In the genomic region with DNA sequence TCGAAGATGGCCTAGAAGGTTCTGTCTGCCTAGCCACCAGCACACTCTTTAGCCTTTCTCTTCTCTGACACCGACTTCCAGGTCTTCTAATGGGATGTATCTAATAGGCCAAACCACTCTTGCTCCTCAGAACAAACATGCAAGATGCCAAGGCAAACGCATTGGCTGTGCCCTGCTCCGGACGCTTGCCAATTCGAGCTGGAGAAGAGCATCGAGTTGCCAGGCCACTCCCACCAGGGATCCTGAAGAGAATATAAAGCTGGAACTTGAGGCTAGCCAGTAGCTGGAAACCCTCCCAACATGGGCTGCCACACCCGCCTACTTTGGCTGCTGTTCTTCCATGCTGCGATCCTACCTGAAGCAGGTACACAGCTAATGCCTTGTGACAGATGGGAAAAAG, we compare ENCODE assay signal across 28 mouse cellular contexts. TPM values are rescaled to one million over a fixed set of nuclear protein-coding genes. Genes with fewer than 3 reads are reported as not detected.
DNase-seq lines count a peak whose midpoint lies in the region; ATAC-seq and TF ChIP-seq lines count a peak whose summit lies in the region.
"Had no signal": no experiment of that assay in that cellular context is flagged by ENCODE, and none has a peak within 500 bp of the region (broad histone marks: within the 10 kb centered on the region; RNA-seq: fewer than 3 reads in every experiment).

A gene (plus strand): TSS at position 282 of the 400 bp plus-strand sequence.

- H3K4me1 ChIP-seq in hindbrain, postnatal 0 days (ENCODE audit: insufficient read depth, low read length) = no peaks in the 10 kb centered on the region
- H3K4me1 ChIP-seq in hindbrain, embryonic 16.5 days (ENCODE audit: control insufficient read depth, insufficient read depth, low read depth, low read length) = no peaks in the 10 kb centered on the region
- H3K4me1 ChIP-seq: embryonic facial prominence, embryonic 12.5 days; forebrain, embryonic 12.5 days; kidney, embryonic 15.5 days; limb, embryonic 15.5 days had no signal

- H3K9ac ChIP-seq in hindbrain, postnatal 0 days (replicated peaks; ENCODE audit: low read length) = no peak within 1 kb of the TSS
- H3K9ac ChIP-seq in hindbrain, embryonic 16.5 days (ENCODE audit: low read depth, low read length) = no peak within 1 kb of the TSS
- H3K9ac ChIP-seq: embryonic facial prominence, embryonic 12.5 days; forebrain, embryonic 12.5 days; kidney, embryonic 15.5 days; limb, embryonic 15.5 days had no signal

- H3K9me3 ChIP-seq in hindbrain, postnatal 0 days (ENCODE audit: low read length) = no peaks in the 10 kb centered on the region
- H3K9me3 ChIP-seq in hindbrain, embryonic 16.5 days (ENCODE audit: control insufficient read depth, low read length) = no peaks in the 10 kb centered on the region
- H3K9me3 ChIP-seq: embryonic facial prominence, embryonic 12.5 days; forebrain, embryonic 12.5 days; kidney, embryonic 15.5 days; limb, embryonic 15.5 days had no signal

- 77% methylated on average over 9 of the region's 9 CpGs for WGBS in hindbrain, postnatal 0 days
- WGBS in hindbrain, embryonic 16.5 days = 81% methylated on average over 9 of the region's 9 CpGs

- ATAC-seq in hindbrain, postnatal 0 days = no peak
- ATAC-seq in hindbrain, embryonic 16.5 days = no peak

- no peak within 1 kb of the TSS for H3K4me2 ChIP-seq in hindbrain, postnatal 0 days (ENCODE audit: low read depth, low read length)
- H3K4me2 ChIP-seq in hindbrain, embryonic 16.5 days (ENCODE audit: low read length) = no peak within 1 kb of the TSS
- H3K4me2 ChIP-seq: embryonic facial prominence, embryonic 12.5 days; forebrain, embryonic 12.5 days; kidney, embryonic 15.5 days; limb, embryonic 15.5 days had no signal

- no peak within 1 kb of the TSS for H3K27ac ChIP-seq in hindbrain, postnatal 0 days
- no peak within 1 kb of the TSS for H3K27ac ChIP-seq in hindbrain, embryonic 16.5 days (ENCODE audit: low read depth, low read length)
- H3K27ac ChIP-seq: embryonic facial prominence, embryonic 12.5 days; forebrain, embryonic 12.5 days; kidney, embryonic 15.5 days; limb, embryonic 15.5 days; stomach, postnatal 0 days had no signal

- no peak within 1 kb of the TSS for H3K4me3 ChIP-seq in hindbrain, postnatal 0 days (ENCODE audit: low read length)
- no peak within 1 kb of the TSS for H3K4me3 ChIP-seq in hindbrain, embryonic 16.5 days (ENCODE audit: low read length)
- H3K4me3 ChIP-seq: embryonic facial prominence, embryonic 12.5 days; erythroblast, embryonic 14.5 days; forebrain, embryonic 12.5 days; kidney, embryonic 15.5 days; limb, embryonic 15.5 days had no signal

- no peak for TF ChIP-seq CTCF in hindbrain, postnatal 0 days (IDR thresholded peaks at IDR 0.05; ENCODE audit: low read depth)

- no peaks in the 10 kb centered on the region for H3K27me3 ChIP-seq in hindbrain, postnatal 0 days (ENCODE audit: insufficient read depth, low read length)
- no peaks in the 10 kb centered on the region for H3K27me3 ChIP-seq in hindbrain, embryonic 16.5 days (replicated peaks; ENCODE audit: control insufficient read depth, insufficient read depth, low read length)
- H3K27me3 ChIP-seq: embryonic facial prominence, embryonic 12.5 days; forebrain, embryonic 12.5 days; kidney, embryonic 15.5 days; limb, embryonic 15.5 days had no signal

- DNase-seq in cerebellum, adult 9-10 months = peak; percentile 1
- no peak for DNase-seq in cerebellum, adult 11-12 months
- DNase-seq in heart, adult 11 months = peak; percentile 74
- no peak for DNase-seq in heart, adult 9 months (ENCODE audit: low spot score in 2 of 2)
- DNase-seq in hindbrain, postnatal 0 days (ENCODE audit: low spot score) = peak; percentile 36
- DNase-seq in right cerebral cortex, postnatal 4 days = peak; percentile 6
- DNase-seq in right cerebral cortex, adult 18-20 months = no peak
- DNase-seq: adrenal gland, postnatal 25 days; gastrocnemius, postnatal 25 days; kidney, adult 11 months; kidney, postnatal 36 days; lung, postnatal 4 days; midbrain, embryonic 14.5 days; thymus, adult 2 months; thymus, postnatal 4 days had no signal

- no peaks in the 10 kb centered on the region for H3K36me3 ChIP-seq in hindbrain, postnatal 0 days (ENCODE audit: insufficient read depth, low read length)
- H3K36me3 ChIP-seq in hindbrain, embryonic 16.5 days (ENCODE audit: control insufficient read depth, insufficient read depth, low read length) = no peaks in the 10 kb centered on the region
- H3K36me3 ChIP-seq: embryonic facial prominence, embryonic 12.5 days; forebrain, embryonic 12.5 days; kidney, embryonic 15.5 days; limb, embryonic 15.5 days had no signal

RNA-seq across cellular contexts. Expression of the gene that starts here (rescaled TPM):
- total RNA-seq in hindbrain, postnatal 0 days (2014; rRNA removed) = under 0.01 and 0.31 TPM in 2 replicates
- 0.05 and 0.09 TPM in 2 replicates for polyA plus RNA-seq in hindbrain, postnatal 0 days (2015; fragmentation: Nextera tagmentation; extraction: Ambion mirVana)
- 0.03 TPM in 1 of 2 replicates, not detected in the other for polyA plus RNA-seq in hindbrain, embryonic 16.5 days (2015; fragmentation: Nextera tagmentation; extraction: Ambion mirVana)
- total RNA-seq: adrenal gland, postnatal 25 days; gastrocnemius, postnatal 25 days; left cerebral cortex, adult 18-20 months; left cerebral cortex, postnatal 36 days; megakaryocyte-erythroid progenitor cell, adult 5-6 weeks had no signal
- polyA plus RNA-seq: embryonic facial prominence, embryonic 12.5 days; erythroblast, embryonic 14.5 days; forebrain, embryonic 12.5 days; hindbrain, embryonic 11.5 days; kidney, embryonic 15.5 days; liver, embryonic 16.5 days; midbrain, embryonic 14.5 days; neural tube, embryonic 14.5 days; stomach, postnatal 0 days had no signal

Comparison
In these comparisons a context has a peak if more than half of its experiments do, and no peak if none do; other contexts are left out.
1. DNase-seq: peak in cerebellum, adult 9-10 months (single experiment), heart, adult 11 months (single experiment) and right cerebral cortex, postnatal 4 days (single experiment); none in cerebellum, adult 11-12 months (single experiment), heart, adult 9 months (0 of 2) and right cerebral cortex, adult 18-20 months (single experiment).
2. Peak in DNase-seq in hindbrain, postnatal 0 days; RNA of the gene not detected or under 1 TPM.